Comparison of ENCODE assay signal across 11 mouse cellular contexts in genomic region chr13:59341871-59342270, GRCm38 (mm10).
DNase-seq lines count a peak whose midpoint lies in the region; ATAC-seq and TF ChIP-seq lines count a peak whose summit lies in the region.
"Had no signal": no experiment of that assay in that cellular context is flagged by ENCODE, and none has a peak within 500 bp of the region (broad histone marks: within the 10 kb centered on the region; RNA-seq: fewer than 3 reads in every experiment).

No protein-coding gene starts in this region.

- DNase-seq in heart, adult 2 months, result peak; percentile 53 to 56
- DNase-seq in urinary bladder, postnatal 14 days (ENCODE audit: low spot score), result peak; percentile 13
- no peak for DNase-seq in urinary bladder, postnatal 25 days (ENCODE audit: low spot score)
- DNase-seq in heart, postnatal 10 days, result peak; percentile 61 to 69
- DNase-seq in left cerebral cortex, postnatal 25 days (ENCODE audit: low spot score in 2 of 2), result no peak
- no peak for DNase-seq in natural killer cell, adult 2 months (ENCODE audit: low spot score in 2 of 2)
- DNase-seq: right cerebral cortex, postnatal 14 days had no signal

- no peak for TF ChIP-seq EP300 in heart, adult 2 months (IDR thresholded peaks at IDR 0.05; ENCODE audit: insufficient read depth, low read depth, low read length)

- intact Hi-C loops in heart, adult 2 months (cut with DNase I), result no loop called here
- intact Hi-C loops in heart, postnatal 10 days (cut with DNase I), result no loop called here
- intact Hi-C loops in left cerebral cortex, postnatal 25 days (cut with DNase I), result no loop called here

- H3K27me3 ChIP-seq in heart, adult 2 months (ENCODE audit: control insufficient read depth, insufficient read depth, low read length), result no peaks in the 10 kb centered on the region
- H3K27me3 ChIP-seq in heart, embryonic 11.5 days (ENCODE audit: control insufficient read depth, insufficient read depth, low read length), result no peaks in the 10 kb centered on the region
- H3K27me3 ChIP-seq in hindbrain, embryonic 16.5 days (replicated peaks; ENCODE audit: control insufficient read depth, insufficient read depth, low read length), result no peaks in the 10 kb centered on the region
- H3K27me3 ChIP-seq: midbrain, embryonic 12.5 days; neural tube, embryonic 12.5 days had no signal

- no peaks in the 10 kb centered on the region for H3K9me3 ChIP-seq in heart, embryonic 11.5 days (replicated peaks; ENCODE audit: control insufficient read depth, low read length)
- no peaks in the 10 kb centered on the region for H3K9me3 ChIP-seq in hindbrain, embryonic 16.5 days (ENCODE audit: control insufficient read depth, low read length)
- H3K9me3 ChIP-seq: midbrain, embryonic 12.5 days; neural tube, embryonic 12.5 days had no signal

- H3K36me3 ChIP-seq in heart, adult 2 months (ENCODE audit: control insufficient read depth, insufficient read depth, low read length), result no peaks in the 10 kb centered on the region
- no peaks in the 10 kb centered on the region for H3K36me3 ChIP-seq in heart, embryonic 11.5 days (ENCODE audit: control insufficient read depth, insufficient read depth, low read length)
- H3K36me3 ChIP-seq in hindbrain, embryonic 16.5 days (ENCODE audit: control insufficient read depth, insufficient read depth, low read length), result no peaks in the 10 kb centered on the region
- H3K36me3 ChIP-seq: midbrain, embryonic 12.5 days; neural tube, embryonic 12.5 days had no signal

- ATAC-seq in heart, embryonic 11.5 days (replicated peaks; ENCODE audit: insufficient number of reproducible peaks, low FRiP score, low TSS enrichment), result no peak
- no peak for ATAC-seq in hindbrain, embryonic 16.5 days

- H3K4me3 ChIP-seq in heart, adult 2 months, result no peak overlapping the region
- H3K4me3 ChIP-seq in heart, embryonic 11.5 days (ENCODE audit: low read depth, low read length), result no peak overlapping the region
- H3K4me3 ChIP-seq in hindbrain, embryonic 16.5 days (ENCODE audit: low read length), result no peak overlapping the region
- H3K4me3 ChIP-seq: midbrain, embryonic 12.5 days; neural tube, embryonic 12.5 days had no signal

- no peak overlapping the region for H3K27ac ChIP-seq in heart, adult 2 months
- no peak overlapping the region for H3K27ac ChIP-seq in heart, embryonic 11.5 days (ENCODE audit: low read depth, low read length)
- no peak overlapping the region for H3K27ac ChIP-seq in hindbrain, embryonic 16.5 days (ENCODE audit: low read depth, low read length)
- H3K27ac ChIP-seq: midbrain, embryonic 12.5 days; neural tube, embryonic 12.5 days had no signal

- no peak overlapping the region for H3K9ac ChIP-seq in heart, adult 2 months (ENCODE audit: low read depth, low read length)
- H3K9ac ChIP-seq in heart, embryonic 11.5 days (ENCODE audit: low read depth, low read length), result no peak overlapping the region
- H3K9ac ChIP-seq in hindbrain, embryonic 16.5 days (ENCODE audit: low read depth, low read length), result no peak overlapping the region
- H3K9ac ChIP-seq: midbrain, embryonic 12.5 days; neural tube, embryonic 12.5 days had no signal

- H3K79me2 ChIP-seq in heart, adult 2 months (replicated peaks; ENCODE audit: control insufficient read depth, insufficient read depth, low read length), result no peaks in the 10 kb centered on the region

- TF ChIP-seq POLR2A in heart, adult 2 months (IDR thresholded peaks at IDR 0.05; ENCODE audit: insufficient read depth, low read depth, low read length), result no peak

- no peak overlapping the region for H3K4me2 ChIP-seq in heart, embryonic 11.5 days
- no peak overlapping the region for H3K4me2 ChIP-seq in hindbrain, embryonic 16.5 days (ENCODE audit: low read length)
- H3K4me2 ChIP-seq: midbrain, embryonic 12.5 days; neural tube, embryonic 12.5 days had no signal

- no peaks in the 10 kb centered on the region for H3K4me1 ChIP-seq in heart, adult 2 months (ENCODE audit: control insufficient read depth, insufficient read depth, low read length)
- no peaks in the 10 kb centered on the region for H3K4me1 ChIP-seq in heart, embryonic 11.5 days (ENCODE audit: control insufficient read depth, insufficient read depth, low read length)
- H3K4me1 ChIP-seq in hindbrain, embryonic 16.5 days (ENCODE audit: control insufficient read depth, insufficient read depth, low read depth, low read length), result no peaks in the 10 kb centered on the region
- H3K4me1 ChIP-seq: midbrain, embryonic 12.5 days had no signal

- TF ChIP-seq CTCF in heart, adult 2 months (IDR thresholded peaks at IDR 0.05), result no peak

- 49% methylated on average over 13 of the region's 13 CpGs for WGBS in heart, adult 2 months
- 79% methylated on average over 13 of the region's 13 CpGs for WGBS in heart, embryonic 11.5 days (ENCODE audit: insufficient replicate concordance)
- 78% methylated on average over 13 of the region's 13 CpGs for WGBS in hindbrain, embryonic 16.5 days

Comparison
In these comparisons a context has a peak if more than half of its experiments do, and no peak if none do; other contexts are left out.
1. DNase-seq: peak in heart, adult 2 months (2 of 2), urinary bladder, postnatal 14 days (single experiment) and heart, postnatal 10 days (2 of 2); none in urinary bladder, postnatal 25 days (single experiment), left cerebral cortex, postnatal 25 days (0 of 2) and natural killer cell, adult 2 months (0 of 2).